Mouse (Mus musculus) skeletal muscle tissue, adult 2 months (tissue): ENCODE measurements around the gene Timp2.
A peak's percentile ranks its signal among the peaks of the same experiment; 100 is the strongest.

Experiments
- DNase-seq: peaks from one replicate; pipeline ENCODE4 v3.0.0-alpha.2; 2012; ENCODE audit warnings: low read depth, low spot score

Gene Timp2

DNA sequence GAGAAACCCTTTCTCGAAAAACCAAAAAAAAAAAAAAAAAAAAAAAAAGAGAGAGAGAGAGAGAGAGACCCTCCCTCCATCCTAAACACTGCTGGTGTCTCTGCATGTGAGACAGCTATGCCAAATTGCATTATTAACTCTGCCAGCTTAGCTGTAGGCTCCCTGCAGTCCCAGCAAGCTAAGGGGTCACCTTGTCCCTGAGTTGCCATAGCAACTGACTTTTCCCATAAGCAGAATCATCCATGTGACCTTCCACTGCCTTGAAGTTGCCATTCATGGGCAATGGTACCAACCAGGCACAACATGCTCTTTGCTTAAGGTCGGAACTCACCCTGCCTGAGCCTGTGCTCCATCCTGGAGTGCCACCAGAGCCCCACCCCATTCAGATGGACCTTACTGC is 60.5 kb downstream of the Timp2 start:
- no peak for DNase-seq

- DNase-seq = no peak
Observed at GRCm38 (mm10) chr11:118292671-118293070, 62.9 kb downstream of the Timp2 start.

GRCm38 (mm10) chr11:118289999-118290889 is 65.3 kb downstream of the Timp2 start, which contains the start of gene Usp36:
Gene Usp36 (minus strand): TSS chr11:118290244.
- peak; percentile 100 for DNase-seq

GRCm38 (mm10) chr11:118289562-118289961 is 66.0 kb downstream of the Timp2 start:
- DNase-seq = no peak

DNA sequence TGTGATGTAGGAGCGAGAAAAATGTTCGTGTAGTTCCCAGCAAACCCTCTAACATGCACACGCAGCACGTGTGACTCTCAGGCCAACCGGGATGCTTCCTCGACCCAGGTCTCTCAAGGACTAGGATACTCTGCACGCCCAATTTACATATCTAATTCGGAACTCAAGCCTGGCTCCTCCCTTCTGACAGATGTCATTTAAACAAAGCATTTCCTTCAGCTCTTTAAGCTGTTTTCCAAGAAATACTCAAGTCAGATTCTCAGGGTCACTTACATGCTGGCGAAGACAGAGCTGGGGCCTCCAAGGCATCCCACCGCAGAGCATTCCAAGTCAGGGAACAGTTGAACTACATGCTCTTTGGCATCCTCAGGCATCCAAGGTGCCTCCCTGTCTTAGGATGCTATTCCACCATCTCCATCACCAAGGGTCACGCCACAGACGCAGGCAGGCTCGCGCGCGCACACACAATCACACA is 66.5 kb downstream of the Timp2 start:
- no peak for DNase-seq

GRCm38 (mm10) chr11:118287573-118287972 is 68.0 kb downstream of the Timp2 start:
- DNase-seq = no peak

DNA sequence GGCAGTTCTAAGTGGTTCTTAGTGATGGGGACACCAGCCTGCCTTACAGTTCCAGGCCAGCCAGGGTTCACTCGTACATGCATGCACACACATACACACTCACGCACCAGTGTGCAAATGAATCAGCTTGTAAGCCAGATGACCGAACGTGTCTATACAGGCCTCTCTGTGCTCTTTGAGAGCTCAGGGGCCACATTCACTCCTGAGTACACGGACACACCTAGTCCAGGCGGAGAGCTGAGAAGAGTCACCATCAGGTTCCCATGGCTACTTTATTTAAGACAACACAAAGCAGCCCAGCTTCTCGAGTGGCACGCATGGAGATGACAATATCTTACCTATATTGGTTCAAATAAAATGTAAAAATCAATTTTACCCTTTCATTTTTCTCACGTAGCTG is 69.1 kb downstream of the Timp2 start:
- no peak for DNase-seq

GRCm38 (mm10) chr11:118285791-118286190 is 69.7 kb downstream of the Timp2 start:
- no peak for DNase-seq

DNA sequence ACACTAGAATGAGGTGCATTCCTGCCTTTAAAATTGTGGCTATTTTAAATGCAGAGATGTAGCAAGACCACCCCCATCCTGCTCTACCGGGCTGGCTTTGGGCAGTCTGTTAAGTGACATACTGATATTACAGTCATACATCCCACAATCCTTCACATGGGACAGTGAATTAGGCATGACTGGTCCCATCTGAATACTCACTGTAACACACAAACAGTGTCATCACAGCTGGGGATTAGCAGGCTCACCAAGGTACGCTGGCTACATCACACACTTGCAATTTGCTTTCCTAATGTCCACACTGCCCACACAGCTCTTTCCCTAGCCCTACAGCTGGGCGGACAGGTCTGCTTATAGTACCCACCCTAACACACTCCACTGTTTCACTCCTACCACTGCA is 75.3 kb downstream of the Timp2 start:
- no peak for DNase-seq

DNA sequence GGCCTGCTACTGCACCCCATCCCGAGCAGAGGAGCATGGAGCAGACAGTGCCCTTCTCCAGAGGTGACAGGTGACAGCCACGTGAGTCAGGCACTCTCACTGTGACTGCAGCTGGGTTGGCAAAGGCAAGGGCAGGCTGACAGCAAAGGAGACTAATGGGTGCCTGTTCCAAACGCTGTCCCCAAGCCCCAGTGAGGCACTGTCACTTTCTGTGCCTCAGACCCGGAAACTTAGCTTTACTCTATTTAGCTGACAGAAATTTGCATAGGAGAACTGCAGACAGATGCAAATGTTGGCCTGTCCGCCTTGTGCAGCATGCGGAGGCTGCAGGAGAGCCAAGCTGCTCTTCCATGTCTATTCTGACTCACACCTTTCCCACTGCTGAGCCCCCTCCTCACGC is 79.2 kb downstream of the Timp2 start:
- no peak for DNase-seq

- no peak for DNase-seq
Observed at GRCm38 (mm10) chr11:118275092-118275491, 80.4 kb downstream of the Timp2 start.

GRCm38 (mm10) chr11:118269827-118270226 is 85.7 kb downstream of the Timp2 start:
- no peak for DNase-seq

DNA sequence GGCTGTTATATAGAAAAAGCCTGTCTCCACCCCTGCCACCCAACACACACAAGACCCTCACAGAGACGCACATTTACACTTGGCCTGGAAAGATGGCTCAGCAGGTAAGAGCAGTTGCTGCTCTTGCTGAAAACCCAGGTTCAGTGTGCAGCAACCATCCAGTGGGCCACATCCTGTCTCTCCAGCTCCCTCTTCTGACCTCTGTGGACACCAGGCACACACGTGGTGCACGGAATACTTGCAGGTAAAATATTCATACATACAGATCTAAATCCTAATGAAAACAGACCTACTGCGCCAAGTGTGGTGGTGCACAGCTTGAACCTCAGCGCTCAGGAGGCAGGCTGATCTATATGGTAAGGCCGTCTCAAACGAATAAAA is 88.9 kb downstream of the Timp2 start:
- DNase-seq = no peak

- no peak for DNase-seq
Observed at GRCm38 (mm10) chr11:118266044-118266665, 89.4 kb downstream of the Timp2 start.

- DNase-seq = no peak
Observed at GRCm38 (mm10) chr11:118265621-118266020, 89.9 kb downstream of the Timp2 start.

GRCm38 (mm10) chr11:118263146-118263545 is 92.4 kb downstream of the Timp2 start:
- no peak for DNase-seq

GRCm38 (mm10) chr11:118260081-118260480 is 95.5 kb downstream of the Timp2 start:
- DNase-seq = no peak

DNA sequence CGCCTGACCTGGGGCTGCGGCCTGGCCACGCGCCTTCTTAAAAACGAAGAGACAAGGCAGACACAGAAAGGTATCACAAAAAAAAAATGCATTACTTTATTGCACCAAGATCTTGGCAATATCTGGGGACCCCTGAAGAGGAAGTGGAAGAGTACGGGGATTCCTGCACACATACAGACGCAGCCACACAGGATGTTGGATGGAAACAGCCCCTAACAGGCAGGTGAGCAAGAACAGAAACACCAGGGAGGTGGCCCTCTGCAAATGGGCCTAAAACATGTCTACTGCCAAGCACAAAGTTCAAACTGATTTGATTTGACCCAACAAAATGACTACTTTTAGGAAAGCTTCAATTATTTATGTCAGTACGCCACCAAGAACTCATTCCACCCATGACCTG is 96.0 kb downstream of the Timp2 start:
- no peak for DNase-seq

DNA sequence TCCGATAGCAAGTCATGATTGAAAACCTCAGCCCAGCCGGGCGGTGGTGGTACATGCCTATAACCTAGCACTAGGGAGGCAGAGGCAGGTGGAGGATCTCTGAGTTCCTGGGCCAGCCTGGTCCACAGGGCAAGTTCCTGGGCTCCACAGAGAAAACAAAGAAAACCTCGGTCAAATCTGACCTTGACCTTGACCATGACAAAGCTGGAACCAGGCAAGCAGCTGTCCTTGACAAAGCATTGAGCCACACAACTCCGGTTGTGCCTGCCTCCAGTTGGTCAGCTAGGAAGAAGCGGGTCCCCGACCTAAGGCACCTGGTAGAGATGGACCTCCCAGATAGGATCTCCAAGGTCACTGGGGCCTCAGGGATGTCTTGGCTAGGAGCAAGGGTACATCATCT is 99.2 kb downstream of the Timp2 start:
- DNase-seq = no peak

DNA sequence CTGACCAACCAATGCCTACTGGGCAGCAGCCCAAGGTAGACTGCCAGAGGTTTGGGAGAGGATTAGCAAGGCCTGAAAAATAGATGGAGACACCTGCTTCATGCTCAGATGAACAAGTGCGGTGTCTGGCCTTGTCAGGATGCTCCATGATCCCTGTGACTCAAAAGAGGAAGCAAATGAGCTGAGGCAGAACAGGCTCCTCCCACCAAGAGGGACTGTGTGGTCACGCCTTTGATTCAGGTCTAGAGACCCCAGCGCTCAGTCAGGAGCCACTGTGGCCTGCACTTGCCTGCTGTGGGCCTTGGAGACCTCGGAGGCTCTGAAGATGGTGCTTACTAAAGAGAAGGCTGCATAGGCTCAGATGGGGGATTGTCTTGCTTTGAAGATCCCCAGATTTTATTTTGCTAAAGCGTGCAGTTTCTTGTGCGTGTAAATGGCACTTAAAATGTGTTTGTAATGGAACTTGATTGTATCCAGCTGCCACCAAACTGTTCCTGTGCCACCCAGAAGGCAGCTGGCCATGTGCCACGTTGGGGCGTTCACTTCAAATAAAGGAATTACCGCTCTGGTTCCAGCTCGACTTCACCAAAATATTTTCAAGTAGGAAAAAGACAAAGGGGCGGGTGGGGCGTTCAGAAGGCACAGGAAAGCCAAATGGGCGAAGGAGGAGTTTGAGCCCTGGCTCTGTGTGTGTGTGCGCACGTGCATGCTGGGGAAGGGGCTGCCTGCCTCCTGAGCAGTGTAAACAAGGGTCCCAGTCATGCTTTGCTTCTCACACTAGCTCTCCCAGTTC is 101.2 kb downstream of the Timp2 start:
- peak; percentile 47 for DNase-seq

- no peak for DNase-seq
Observed at GRCm38 (mm10) chr11:118253447-118254158, 101.9 kb downstream of the Timp2 start.
